Mouse (Mus musculus) lung, postnatal 0 days (tissue): ENCODE data around the gene Nrxn1.

Source experiments
- CTCF ChIP-seq: IDR thresholded peaks from 2 replicates; pipeline ENCODE4 v1.5.1; 2016; ENCODE audit warnings: antibody characterized with exemption, mild to moderate bottlenecking
- EP300 ChIP-seq: IDR thresholded peaks from 2 replicates; pipeline ENCODE4 v1.6.1; 2016; ENCODE audit warnings: antibody characterized with exemption, mild to moderate bottlenecking, control low read depth

DNA sequence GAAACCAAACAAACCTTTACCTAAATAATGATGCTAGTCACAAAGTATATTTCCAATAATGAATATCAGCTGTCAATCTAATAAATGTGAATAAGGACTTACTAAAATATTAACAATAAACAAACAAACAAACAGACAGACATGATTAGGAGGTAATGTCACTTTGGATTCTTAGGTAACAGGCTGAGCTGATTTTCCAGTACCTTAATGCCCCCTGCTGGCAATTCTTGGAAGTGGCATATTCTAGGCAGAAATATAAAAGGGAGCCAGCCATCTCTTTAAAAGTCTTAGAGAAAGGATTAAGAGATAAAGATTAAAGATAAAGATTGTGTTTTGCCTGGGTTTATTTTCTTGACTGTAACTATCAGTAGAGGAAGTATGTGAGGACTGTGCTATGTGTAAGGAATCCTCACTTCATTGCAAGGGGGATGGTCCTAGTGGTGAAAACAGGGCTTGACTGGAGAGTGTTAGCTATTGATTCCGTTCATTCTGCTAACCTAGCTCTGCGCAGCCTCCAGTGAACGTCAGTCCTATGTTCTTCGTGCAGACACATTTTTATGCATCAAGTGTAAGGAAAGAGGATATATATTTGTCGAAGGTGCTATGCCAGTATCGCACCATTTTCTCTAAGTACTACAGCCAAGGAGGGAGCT, 591.7 kb downstream of the Nrxn1 start:
- TF ChIP-seq EP300: no peak
- peak; percentile 78 for TF ChIP-seq CTCF
